Mouse (Mus musculus): ENCODE data around the gene Fbxl13.

GRCm38 (mm10) chr5:21673742-21674141 is 28.3 kb upstream of the Fbxl13 start:
- TF ChIP-seq CTCF (IDR thresholded peaks at IDR 0.05; ENCODE audit: low read depth, low read length) (no peak), POLR2A (IDR thresholded peaks at IDR 0.05; ENCODE audit: insufficient read depth, low read length) (no peak)
